Mouse (Mus musculus): ENCODE measurements around the gene Rpl13.

Rpl13 gene

GRCm38 (mm10) chr8:123101735-123102685, at the start of gene Rpl13:
Rpl13 (plus strand) TSS chr8:123102350.
- in situ Hi-C loops (cut with MboI, MseI), result loop anchor here (5.0 kb wide), 1 partner anchor 55 kb away; no protein-coding TSS in a partner anchor

- in situ Hi-C loops (cut with MboI, MseI), result no loop called here
Measured at GRCm38 (mm10) chr8:123062721-123063120, 39.4 kb upstream of the Rpl13 start, which contains the start of gene Spg7. Spg7 (plus strand) TSS chr8:123062942.

- in situ Hi-C loops (cut with MboI, MseI), result no loop called here
Measured at GRCm38 (mm10) chr8:123064072-123064471, 38.1 kb upstream of the Rpl13 start.

GRCm38 (mm10) chr8:123064809-123065213, 37.3 kb upstream of the Rpl13 start:
- in situ Hi-C loops (cut with MboI, MseI), result no loop called here

GRCm38 (mm10) chr8:123065214-123066100, 36.7 kb upstream of the Rpl13 start:
- in situ Hi-C loops (cut with MboI, MseI), result no loop called here

GRCm38 (mm10) chr8:123066101-123066683, 36.0 kb upstream of the Rpl13 start:
- in situ Hi-C loops (cut with MboI, MseI), result no loop called here

- in situ Hi-C loops (cut with MboI, MseI), result no loop called here
Measured at GRCm38 (mm10) chr8:123071176-123071575, 31.0 kb upstream of the Rpl13 start.

GRCm38 (mm10) chr8:123077213-123077612, 24.9 kb upstream of the Rpl13 start:
- in situ Hi-C loops (cut with MboI, MseI), result no loop called here

GRCm38 (mm10) chr8:123082993-123083392, 19.2 kb upstream of the Rpl13 start:
- in situ Hi-C loops (cut with MboI, MseI), result no loop called here

- in situ Hi-C loops (cut with MboI, MseI), result no loop called here
Measured at GRCm38 (mm10) chr8:123083610-123084009, 18.5 kb upstream of the Rpl13 start.

GRCm38 (mm10) chr8:123087289-123087688, 14.9 kb upstream of the Rpl13 start:
- in situ Hi-C loops (cut with MboI, MseI), result no loop called here

- in situ Hi-C loops (cut with MboI, MseI), result no loop called here
Measured at GRCm38 (mm10) chr8:123097216-123097615, 4.9 kb upstream of the Rpl13 start.

- in situ Hi-C loops (cut with MboI, MseI), result no loop called here
Measured at GRCm38 (mm10) chr8:123097786-123098584, 4.2 kb upstream of the Rpl13 start.

GRCm38 (mm10) chr8:123100288-123100687, 1.9 kb upstream of the Rpl13 start:
- in situ Hi-C loops (cut with MboI, MseI), result loop anchor here (5.0 kb wide), 1 partner anchor 53 kb away; no protein-coding TSS in a partner anchor

GRCm38 (mm10) chr8:123101244-123101643, 906 bp upstream of the Rpl13 start:
- in situ Hi-C loops (cut with MboI, MseI), result loop anchor here (5.0 kb wide), 1 partner anchor 54 kb away; no protein-coding TSS in a partner anchor

- in situ Hi-C loops (cut with MboI, MseI), result loop anchor here (5.0 kb wide), 1 partner anchor 56 kb away; no protein-coding TSS in a partner anchor
Measured at GRCm38 (mm10) chr8:123102855-123103254, 705 bp downstream of the Rpl13 start.

GRCm38 (mm10) chr8:123103285-123103684, 1.1 kb downstream of the Rpl13 start:
- in situ Hi-C loops (cut with MboI, MseI), result loop anchor here (5.0 kb wide), 1 partner anchor 56 kb away; no protein-coding TSS in a partner anchor

- in situ Hi-C loops (cut with MboI, MseI), result loop anchor here (5.0 kb wide), 1 partner anchor 57 kb away; no protein-coding TSS in a partner anchor
Measured at GRCm38 (mm10) chr8:123104046-123104767, 2.1 kb downstream of the Rpl13 start.

- in situ Hi-C loops (cut with MboI, MseI), result no loop called here
Measured at GRCm38 (mm10) chr8:123105553-123106326, 3.6 kb downstream of the Rpl13 start.

All from T-helper 2 cell (primary cell).